Mouse (Mus musculus): ENCODE measurements around the gene Lcp2.
"Not testable (repeated sequence)": the region's sequence is repeated elsewhere in the genome, so short reads cannot be mapped to it uniquely, and the experiment has no call there.

Lcp2 gene

DNA sequence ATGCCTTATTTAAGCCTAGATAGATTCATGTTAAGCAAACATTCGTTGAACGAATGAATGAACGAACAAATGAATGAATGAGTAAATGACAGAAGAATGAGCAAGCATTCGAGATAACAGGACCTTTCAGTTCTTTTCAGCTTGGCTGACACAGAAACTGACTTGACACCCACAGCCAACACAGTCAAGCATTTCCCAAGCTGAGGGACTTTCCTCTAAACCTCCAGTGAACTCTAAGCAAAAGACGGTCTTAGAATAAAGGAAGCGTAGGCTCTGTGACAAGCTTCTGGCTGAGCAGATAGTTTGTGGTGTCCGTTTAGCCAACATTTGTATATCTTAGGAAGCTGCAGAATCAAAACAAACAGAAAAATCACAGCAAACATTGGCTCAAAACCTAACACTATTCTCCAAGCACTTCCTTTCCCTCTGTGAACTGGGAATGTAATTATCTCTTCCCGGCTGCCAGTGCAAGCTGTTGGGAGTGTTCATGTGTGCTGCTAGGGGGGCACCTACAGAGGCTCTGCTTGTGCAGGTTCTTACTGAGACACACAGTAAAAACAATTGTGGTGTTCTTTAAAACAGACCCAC is 39.5 kb downstream of the Lcp2 start:
- no peak for DNase-seq (ENCODE audit: low spot score)

DNA sequence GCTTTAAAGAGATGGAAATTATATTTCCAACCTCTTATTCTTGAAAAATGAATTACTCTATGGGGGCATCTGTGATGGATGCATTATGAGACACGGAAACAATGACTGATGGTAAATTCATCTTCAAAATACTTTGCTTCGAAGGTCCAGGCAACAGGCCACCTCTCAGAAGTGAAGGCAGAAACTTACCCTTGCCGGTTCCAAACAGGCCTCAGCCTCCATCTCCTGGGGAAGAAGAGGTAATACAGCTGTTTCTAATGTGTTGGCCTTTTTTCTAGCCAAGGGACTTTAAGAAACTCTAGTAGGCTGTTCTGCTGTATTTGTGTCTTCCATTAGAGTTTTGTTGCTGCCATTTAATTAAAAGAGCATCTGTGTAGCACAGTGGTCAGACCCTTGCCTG is 40.3 kb downstream of the Lcp2 start:
- no peak for DNase-seq (ENCODE audit: low spot score)

DNA sequence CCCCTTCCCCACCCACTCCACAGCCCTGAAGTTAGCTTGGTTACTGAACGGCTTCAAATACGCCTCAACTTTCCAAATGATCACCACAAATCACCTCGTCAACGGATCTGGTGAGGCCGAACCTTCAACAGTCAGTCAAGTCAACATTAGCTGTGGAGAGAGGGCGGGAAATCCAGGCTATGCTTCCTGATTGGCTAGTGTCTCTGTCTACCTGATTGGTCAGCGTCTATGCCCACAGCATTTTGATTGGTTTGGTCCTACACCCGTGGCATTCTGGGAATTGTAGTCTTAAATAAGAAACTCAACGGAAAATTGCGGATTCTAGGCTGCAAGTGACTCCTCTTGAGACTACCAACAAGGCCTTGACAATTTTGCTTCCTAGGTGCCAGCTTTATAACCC is 51.7 kb downstream of the Lcp2 start, which contains the start of gene 4930469K13Rik:
Gene 4930469K13Rik, minus strand, starts transcription at position 133 of the 400 bp plus-strand sequence.
- no peak for DNase-seq (ENCODE audit: low spot score)

DNA sequence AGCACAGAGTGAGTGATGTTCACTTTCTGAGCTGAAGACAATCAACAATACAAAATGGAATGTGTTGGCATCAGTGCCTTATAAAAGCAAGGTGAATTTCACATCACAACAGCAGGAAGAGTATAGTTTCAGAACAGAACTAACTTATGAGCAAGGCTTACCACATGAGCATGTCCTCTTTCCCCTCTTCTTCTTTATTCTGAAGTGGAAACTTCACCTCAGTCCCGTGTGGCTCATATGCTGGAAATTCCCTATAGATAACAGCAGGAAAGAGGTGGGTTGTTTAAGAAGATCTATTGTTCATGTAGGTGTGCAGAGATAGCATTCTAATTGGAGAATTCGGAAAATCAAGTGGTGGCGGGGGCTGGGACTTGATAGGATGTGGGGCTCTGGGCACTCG is 55.1 kb downstream of the Lcp2 start:
- DNase-seq (ENCODE audit: low spot score) = no peak

DNA sequence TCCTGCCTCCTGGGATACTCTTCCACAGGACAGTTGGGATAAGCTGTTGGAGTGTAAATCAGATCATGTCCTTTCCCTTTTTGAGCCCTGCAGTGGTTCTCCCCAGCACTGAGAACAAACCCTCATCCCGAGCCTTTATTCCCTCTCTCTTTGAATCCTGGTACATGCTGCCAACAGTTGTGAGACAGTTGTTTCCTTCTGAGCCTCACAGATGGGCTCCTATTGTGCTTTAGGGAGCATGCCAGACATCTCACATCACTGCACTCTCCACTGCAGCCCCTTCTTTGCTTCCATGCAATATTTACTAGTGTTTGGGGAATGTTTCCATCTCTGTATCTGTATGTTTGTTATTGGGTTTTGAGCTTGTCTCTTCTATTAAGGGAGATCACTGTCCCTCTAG is 58.2 kb downstream of the Lcp2 start:
- no peak for DNase-seq (ENCODE audit: low spot score)

DNA sequence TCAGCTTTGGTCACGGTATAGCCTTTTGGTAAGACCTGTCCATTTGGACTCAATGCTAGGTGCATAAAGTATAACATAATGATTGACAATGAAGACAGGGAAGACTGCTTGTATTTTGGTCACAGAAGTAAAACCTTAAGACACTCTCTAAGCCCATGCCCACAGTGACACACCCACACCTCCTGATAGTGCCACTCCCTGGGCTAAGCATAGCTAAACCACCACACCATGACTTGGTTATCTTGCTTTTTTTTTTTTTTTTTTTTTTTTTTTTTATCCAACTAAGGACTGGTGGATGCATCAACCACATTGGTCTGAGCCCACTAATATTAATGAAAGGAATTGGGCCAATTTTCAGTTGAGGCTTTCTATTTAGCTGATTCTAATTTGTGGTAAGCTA is 62.5 kb downstream of the Lcp2 start:
- no peak for DNase-seq (ENCODE audit: low spot score)

DNA sequence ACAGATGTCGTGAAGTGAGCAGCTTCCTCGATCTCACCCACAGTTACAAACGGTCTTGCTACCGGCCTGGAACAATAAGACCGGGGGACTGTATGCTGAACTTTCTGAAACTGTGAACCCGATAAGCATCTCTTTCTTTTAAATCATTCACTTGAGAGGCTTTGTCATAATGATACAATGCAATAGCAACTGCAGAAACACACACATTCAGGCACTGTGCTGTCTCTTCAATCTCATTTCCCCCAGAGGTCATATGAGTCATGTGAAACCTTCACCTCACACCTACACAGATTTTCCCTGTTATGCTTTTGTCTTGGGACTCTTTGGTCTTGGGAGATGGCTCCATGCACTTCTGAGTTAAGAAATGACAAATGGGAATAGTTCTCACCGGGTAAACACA is 65.2 kb downstream of the Lcp2 start:
- no peak for DNase-seq (ENCODE audit: low spot score)

DNA sequence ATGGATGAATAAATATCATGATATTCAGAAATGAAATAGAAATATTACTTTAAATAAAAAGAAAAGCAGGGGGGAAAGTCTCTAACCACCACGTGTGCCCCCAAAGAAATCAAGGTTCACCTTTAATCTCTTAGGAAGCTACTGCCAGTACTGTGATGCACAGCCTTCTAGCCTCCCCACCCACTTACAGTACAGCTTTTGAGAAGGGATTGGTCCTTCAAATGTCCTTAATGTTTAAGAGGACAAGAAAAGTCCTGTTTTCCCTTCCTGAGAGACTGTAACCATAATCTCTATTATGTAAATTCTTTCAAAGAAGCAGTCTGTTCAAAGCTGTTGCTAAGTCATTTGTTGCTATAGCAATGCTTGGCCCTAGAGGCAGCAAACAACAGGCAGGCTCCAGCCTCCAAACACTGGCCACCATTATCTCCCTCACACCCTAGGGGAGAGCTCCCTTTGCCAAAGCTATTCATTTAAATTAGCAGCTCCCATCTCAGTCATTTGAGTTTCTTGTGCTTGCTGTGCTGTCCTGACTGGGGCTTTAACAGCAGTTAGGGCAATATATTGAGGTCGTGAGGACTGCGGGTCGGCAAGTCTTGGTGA is 66.2 kb downstream of the Lcp2 start:
- peak; percentile 24 for DNase-seq (ENCODE audit: low spot score)

DNA sequence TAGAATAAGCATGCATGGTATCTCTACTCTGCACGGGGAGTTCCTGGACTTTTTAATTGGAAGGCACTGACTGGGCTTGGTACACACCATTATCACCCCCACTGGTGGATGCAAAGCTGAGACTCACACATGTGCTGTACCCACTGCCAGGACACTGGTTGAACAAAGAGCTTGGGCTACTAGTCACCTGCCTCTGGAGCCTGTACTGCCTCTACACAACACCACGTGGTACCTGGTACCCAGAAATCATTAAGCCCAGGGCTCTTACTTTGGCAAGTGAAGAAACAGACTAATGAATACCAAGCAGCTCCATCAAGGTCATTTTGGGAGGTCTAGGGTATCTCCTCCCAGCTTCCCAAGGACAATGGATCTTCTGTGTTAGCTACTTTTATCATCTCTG is 67.0 kb downstream of the Lcp2 start:
- DNase-seq (ENCODE audit: low spot score) = no peak

DNA sequence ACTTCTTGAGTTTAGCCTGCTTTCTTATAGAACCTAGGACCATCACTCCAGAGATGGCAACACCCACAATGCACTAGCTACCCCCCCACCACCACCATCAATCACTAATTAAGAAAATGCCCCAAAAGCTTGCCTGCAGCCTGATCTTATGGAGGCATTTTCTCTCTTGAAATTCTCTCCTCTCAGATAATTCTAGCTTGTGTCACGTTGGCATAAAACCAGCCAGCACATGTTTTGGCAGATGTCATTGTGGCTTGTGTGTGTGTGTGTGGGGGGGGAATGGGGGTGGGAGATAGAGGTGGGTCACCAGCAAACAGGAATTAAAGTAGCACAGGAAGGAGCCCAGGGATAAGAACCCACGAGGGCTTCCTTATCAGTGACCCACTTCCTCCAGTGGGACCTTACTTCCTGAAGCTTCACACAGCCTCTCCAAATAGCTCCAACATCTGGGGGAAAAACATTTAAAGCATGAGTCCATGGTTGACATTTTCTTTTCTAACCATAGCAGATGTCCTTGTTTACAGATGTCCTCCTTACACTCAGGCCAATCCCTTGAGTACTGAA is 69.9 kb downstream of the Lcp2 start:
- DNase-seq (ENCODE audit: low spot score) = no peak

DNA sequence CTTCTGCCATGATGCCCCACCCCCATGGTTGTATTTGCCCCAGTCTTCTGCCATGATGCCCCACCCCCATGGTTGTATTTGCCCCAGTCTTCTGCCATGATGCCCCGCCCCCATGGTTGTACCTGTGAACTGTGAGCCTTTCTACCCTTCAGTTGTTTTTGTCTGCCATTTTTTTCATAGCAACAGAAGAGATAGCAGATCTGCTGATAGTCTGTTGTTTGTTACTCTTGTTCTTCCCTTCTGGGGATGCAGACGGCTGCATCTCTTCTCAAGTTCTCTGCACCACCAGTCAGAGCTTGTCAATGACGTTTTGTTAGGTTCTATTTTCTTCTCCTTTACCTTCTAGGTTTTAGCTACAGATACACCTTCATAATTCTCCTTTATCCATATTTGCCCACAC is 70.9 kb downstream of the Lcp2 start:
- no peak for DNase-seq (ENCODE audit: low spot score)

DNA sequence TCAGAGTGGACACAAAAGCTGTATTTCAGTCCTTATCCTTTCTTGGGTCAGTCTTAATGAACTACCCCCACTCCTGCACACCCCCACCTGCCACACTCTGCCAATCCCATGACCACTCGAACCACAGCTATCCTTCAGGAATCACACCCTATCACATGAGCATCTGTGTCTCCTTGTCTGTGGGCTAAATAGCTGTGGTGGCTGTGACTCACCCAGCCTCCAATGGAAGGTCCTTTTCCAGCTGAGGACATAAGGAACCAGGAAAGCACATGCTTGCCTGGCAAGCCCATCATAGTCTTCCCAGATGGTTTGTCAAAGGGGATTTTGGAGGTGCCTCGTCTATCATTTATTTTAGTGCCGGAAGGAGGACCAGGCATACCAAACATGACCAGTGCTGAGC is 71.6 kb downstream of the Lcp2 start:
- no peak for DNase-seq (ENCODE audit: low spot score)

DNA sequence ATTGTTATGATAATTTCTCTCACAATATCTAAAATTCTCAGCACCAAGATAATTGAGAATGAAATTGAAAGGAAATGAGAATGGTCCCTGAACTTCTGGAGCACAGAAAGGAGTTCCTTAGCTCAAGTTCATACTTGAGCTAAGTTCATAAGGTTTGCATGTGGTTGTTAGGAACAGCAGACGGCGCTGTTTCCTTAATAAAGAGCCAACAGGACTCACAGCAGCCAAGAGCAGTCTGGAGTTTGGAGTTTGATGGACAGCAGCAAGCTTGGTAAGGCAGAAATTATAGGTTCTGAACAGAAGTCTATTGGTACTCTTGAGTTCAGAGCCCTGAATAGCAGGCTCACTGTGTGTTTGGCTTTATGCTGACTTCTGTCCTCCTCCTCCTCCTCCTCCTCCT is 76.4 kb downstream of the Lcp2 start:
- DNase-seq (ENCODE audit: low spot score) = no peak

DNA sequence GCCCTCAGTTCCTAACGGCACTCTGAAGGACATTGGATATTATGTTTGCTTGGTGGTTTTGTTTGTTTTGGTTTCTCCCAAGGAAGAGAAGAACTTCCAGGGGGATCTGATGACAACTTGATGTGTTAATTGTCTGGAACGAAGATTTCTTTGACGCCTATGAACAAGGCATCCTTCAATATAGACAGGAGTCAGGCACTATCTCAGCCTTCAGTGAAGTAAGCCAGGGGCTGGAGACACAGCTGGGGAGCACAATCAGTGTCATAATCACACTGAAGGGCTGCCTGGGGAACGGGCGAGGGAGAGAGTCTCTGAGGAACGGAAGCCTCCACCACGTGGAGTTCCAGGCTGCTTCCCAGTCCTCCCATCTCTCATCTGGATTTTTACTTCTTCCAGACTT is 78.1 kb downstream of the Lcp2 start:
- no peak for DNase-seq (ENCODE audit: low spot score)

DNA sequence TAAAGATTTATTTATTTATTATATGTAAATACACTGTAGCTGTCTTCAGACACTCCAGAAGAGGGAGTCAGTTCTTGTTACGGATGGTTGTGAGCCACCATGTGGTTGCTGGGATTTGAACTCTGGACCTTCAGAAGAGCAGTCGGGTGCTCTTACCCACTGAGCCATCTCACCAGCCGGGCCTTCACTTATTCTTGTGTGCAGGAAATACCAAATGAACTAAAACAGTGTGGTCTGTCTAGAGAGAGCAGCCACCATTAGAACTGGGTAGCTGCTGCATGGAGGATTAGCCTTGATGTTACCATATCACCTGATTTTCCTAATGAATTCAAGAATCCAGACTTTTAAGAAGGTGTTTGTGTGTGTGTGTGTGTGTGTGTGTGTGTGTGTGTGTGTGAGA is 79.0 kb downstream of the Lcp2 start:
- not testable (repeated sequence) for DNase-seq (ENCODE audit: low spot score)

DNA sequence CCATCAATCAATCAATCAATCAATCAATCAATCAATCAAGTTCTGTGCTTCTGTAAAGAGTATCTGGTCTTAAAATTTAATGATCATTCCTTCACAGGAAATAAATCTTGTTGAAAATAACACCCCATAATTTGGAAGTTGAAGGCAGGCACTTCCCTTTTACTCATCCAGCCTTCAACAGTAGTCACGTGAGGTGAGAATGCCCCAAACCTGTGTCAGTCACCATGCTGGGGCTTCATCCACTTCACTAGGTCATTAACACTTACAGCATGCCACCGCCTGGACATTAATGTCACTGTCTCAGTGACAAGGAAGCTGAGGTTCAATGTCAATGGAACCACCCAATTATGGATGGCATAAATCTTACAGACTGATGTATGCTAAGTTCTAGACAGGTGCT is 81.7 kb downstream of the Lcp2 start:
- DNase-seq (ENCODE audit: low spot score) = no peak

DNA sequence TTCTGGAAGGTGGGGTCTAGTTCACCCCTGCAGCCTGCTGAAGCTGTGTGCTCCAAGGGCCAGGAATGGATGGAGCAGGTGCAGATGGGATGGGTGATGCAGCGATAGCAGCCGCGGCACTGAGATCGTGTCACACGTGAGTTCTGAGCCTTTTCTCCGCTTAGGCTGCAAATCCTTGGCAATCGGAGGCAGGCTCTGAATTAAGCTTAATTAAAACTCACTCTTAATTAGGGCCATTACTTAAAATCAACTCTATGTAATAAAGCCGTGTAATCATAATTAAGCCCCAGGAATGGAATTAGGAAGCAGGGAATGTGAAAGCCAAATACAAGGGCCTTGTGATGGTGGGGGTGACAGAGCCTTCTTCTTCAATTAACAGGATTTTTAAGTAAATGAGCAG is 92.6 kb downstream of the Lcp2 start:
- DNase-seq (ENCODE audit: low spot score) = no peak
